Mouse (Mus musculus) telencephalon, adult 2 months (tissue): Measurements from ENCODE around the gene Ptprq.
A peak's percentile ranks its signal among the peaks of the same experiment; 100 is the strongest.

Experiments
- DNase-seq: peaks from one replicate; pipeline ENCODE4 v3.0.0-alpha.2; 2011; ENCODE audit warnings: low read depth, low spot score

The Ptprq gene

GRCm38 (mm10) chr10:107719806-107720205, at the start of gene Ptprq:
Ptprq (minus strand) TSS chr10:107720051.
- DNase-seq = no peak

GRCm38 (mm10) chr10:107759624-107760023, 39.8 kb upstream of the Ptprq start:
- DNase-seq = no peak

- DNase-seq = no peak
Observed at GRCm38 (mm10) chr10:107753471-107753870, 33.6 kb upstream of the Ptprq start.

GRCm38 (mm10) chr10:107752351-107753143, 32.7 kb upstream of the Ptprq start:
- peak; percentile 84 for DNase-seq

GRCm38 (mm10) chr10:107751944-107752343, 32.1 kb upstream of the Ptprq start:
- DNase-seq = peak; percentile 12

GRCm38 (mm10) chr10:107747566-107747965, 27.7 kb upstream of the Ptprq start:
- peak; percentile 39 for DNase-seq

- DNase-seq = no peak
Observed at GRCm38 (mm10) chr10:107746717-107747116, 26.9 kb upstream of the Ptprq start.

GRCm38 (mm10) chr10:107739815-107740214, 20.0 kb upstream of the Ptprq start:
- DNase-seq = no peak

GRCm38 (mm10) chr10:107737743-107738142, 17.9 kb upstream of the Ptprq start:
- peak; percentile 46 for DNase-seq

- DNase-seq = peak; percentile 10
Observed at GRCm38 (mm10) chr10:107735448-107735847, 15.6 kb upstream of the Ptprq start.

- DNase-seq = no peak
Observed at GRCm38 (mm10) chr10:107734327-107734726, 14.5 kb upstream of the Ptprq start.

- no peak for DNase-seq
Observed at GRCm38 (mm10) chr10:107725631-107726030, 5.8 kb upstream of the Ptprq start.

- DNase-seq = peak; percentile 28
Observed at GRCm38 (mm10) chr10:107704443-107704842, 15.4 kb downstream of the Ptprq start.

GRCm38 (mm10) chr10:107700944-107701343, 18.9 kb downstream of the Ptprq start:
- no peak for DNase-seq

GRCm38 (mm10) chr10:107698716-107699115, 21.1 kb downstream of the Ptprq start:
- no peak for DNase-seq

- no peak for DNase-seq
Observed at GRCm38 (mm10) chr10:107697177-107697576, 22.7 kb downstream of the Ptprq start.

GRCm38 (mm10) chr10:107687382-107687781, 32.5 kb downstream of the Ptprq start:
- no peak for DNase-seq

GRCm38 (mm10) chr10:107675994-107676393, 43.9 kb downstream of the Ptprq start:
- DNase-seq = no peak

- DNase-seq = no peak
Observed at GRCm38 (mm10) chr10:107668374-107669094, 51.3 kb downstream of the Ptprq start.

- DNase-seq = peak; percentile 23
Observed at GRCm38 (mm10) chr10:107662372-107663065, 57.3 kb downstream of the Ptprq start.

GRCm38 (mm10) chr10:107661970-107662369, 57.9 kb downstream of the Ptprq start:
- no peak for DNase-seq

- no peak for DNase-seq
Observed at GRCm38 (mm10) chr10:107659141-107659540, 60.7 kb downstream of the Ptprq start.
